Mouse (Mus musculus): ENCODE results near the gene Gas2l2.

DNA sequence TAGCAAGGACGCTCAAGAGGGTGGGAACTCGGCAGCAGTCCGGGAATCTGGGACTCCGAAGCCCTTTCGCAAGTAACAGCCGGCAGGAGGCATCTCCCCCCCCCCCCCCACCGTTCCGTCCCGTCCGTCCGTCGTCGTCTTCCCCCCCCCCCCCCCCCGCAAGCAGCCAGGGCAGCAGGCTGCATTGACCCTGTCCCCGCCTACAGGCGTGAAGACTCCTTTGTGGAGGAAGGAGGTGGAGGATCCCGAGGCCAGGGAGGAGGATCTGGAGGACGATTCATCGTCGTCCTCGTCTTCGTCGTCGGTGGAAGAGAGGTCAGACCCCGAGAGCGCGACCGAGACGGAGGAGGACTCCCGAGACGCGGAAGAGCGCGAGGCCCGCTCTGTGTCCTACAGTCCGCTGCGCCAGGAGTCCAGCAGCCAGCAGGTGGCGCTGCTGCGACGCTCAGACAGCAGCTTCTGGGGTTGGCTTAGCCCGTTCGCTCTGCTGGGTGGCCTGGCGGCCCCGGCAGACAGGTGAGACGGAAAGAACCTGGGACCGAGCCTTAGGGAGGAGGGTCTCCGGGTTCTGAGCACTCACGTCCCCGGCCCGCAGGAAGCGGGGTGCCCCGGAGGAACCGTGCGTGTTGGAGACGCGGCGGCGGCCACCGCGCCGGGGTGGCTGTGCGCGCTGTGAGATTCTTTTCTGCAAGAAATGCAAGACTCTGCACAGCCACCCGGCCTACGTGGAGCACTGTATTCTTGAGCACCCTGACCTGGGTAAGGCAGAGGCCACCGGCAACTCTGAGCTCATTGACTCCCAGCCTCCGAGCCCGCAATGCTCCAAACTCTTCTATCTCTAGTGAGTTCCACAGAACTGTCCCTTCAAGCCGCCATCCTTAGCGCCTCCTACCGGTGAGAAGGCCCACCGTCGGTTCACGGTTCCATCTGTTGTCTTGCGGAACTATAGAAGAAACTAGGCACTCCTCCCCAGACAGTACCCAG is 11.1 kb upstream of the Gas2l2 start:
- TF ChIP-seq POLR2A (IDR thresholded peaks at IDR 0.05; ENCODE audit: insufficient read depth, low read length) (no peak), EP300 (IDR thresholded peaks at IDR 0.05; ENCODE audit: insufficient read depth, low read depth, low read length) (0 out of 2 replicates have a peak, but pooled peaks have one; percentile 20), CTCF (IDR thresholded peaks at IDR 0.05; ENCODE audit: low read depth, low read length) (peak; percentile 93)
